Mouse (Mus musculus) midbrain, embryonic 12.5 days (tissue): Measurements from ENCODE around the gene Coq3. TPM values are rescaled to one million over a fixed set of nuclear protein-coding genes. Genes with fewer than 3 reads are reported as not detected.

ENCODE experiments used
- ATAC-seq: fragments of 200-750 bp; cut with Nextera tagmentation; 2 replicates; pipeline ENCODE4 v1.8.0; 2017; ENCODE audit warnings: low read depth, moderate TSS enrichment, moderate library complexity; ENCODE audit not compliant: low FRiP score
- H3K27ac ChIP-seq: fragments of 300-500 bp; sonication (generic); replicated peaks from 2 replicates; pipeline ENCODE4 v1.5.1; 2016; ENCODE audit warnings: mild to moderate bottlenecking
- H3K27me3 ChIP-seq: fragments of 300-500 bp; sonication (generic); 2 replicates; pipeline ENCODE4 v1.6.1; 2016; ENCODE audit warnings: mild to moderate bottlenecking
- H3K36me3 ChIP-seq: fragments of 300-500 bp; sonication (generic); 2 replicates; pipeline ENCODE4 v1.6.1; 2016
- H3K4me1 ChIP-seq: fragments of 300-500 bp; sonication (generic); 2 replicates; pipeline ENCODE4 v1.6.1; 2016
- H3K4me2 ChIP-seq: fragments of 300-500 bp; sonication (generic); replicated peaks from 2 replicates; pipeline ENCODE4 v1.6.1; 2016; ENCODE audit warnings: mild to moderate bottlenecking, moderate library complexity
- H3K4me3 ChIP-seq: fragments of 300-500 bp; sonication (generic); 2 replicates; pipeline ENCODE4 v1.5.1; 2016; ENCODE audit warnings: mild to moderate bottlenecking
- H3K9ac ChIP-seq: fragments of 300-500 bp; sonication (generic); replicated peaks from 2 replicates; pipeline ENCODE4 v1.6.1; 2016; ENCODE audit warnings: mild to moderate bottlenecking, moderate library complexity
- H3K9me3 ChIP-seq: fragments of 300-500 bp; sonication (generic); 2 replicates; pipeline ENCODE4 v1.6.1; 2016; ENCODE audit warnings: mild to moderate bottlenecking
- WGBS: fragments of 180-500 bp; shearing (Covaris S2); methylation state at CpG from one replicate; pipeline ENCODE4 v1.1.7; 2016; 5-methylcytosine and 5-hydroxymethylcytosine counted together
- polyA plus RNA-seq: library from polyadenylated mRNA; unstranded; fragments of >200 nt; fragmentation: Nextera tagmentation; extraction: Ambion mirVana; gene quantifications from 2 replicates; pipeline ENCODE4 v1.2.1, GENCODE M21; 2016

Coq3 gene
- polyA plus RNA-seq, 1 experiment from 2014 or later: 10.8 TPM

DNA sequence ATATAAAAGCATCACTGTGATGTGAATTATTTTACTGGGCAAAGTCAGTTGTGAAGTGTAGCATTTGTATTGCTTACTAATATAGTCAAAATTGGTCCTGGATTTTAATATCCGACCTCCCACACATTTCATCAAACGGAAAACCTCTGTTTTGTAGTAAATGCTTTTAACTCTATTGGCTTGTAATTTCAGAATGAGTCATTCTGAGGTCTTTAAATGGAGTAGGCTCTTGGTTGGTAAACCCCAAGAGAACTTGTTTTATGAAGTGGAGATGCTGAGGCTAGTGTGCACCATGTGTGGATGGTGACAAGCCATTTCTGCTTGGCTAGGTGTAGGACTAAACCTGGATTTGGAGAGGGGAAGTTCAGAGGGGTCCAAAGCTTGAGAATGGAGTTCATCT, 55.9 kb downstream of the Coq3 start:
- Histone ChIP-seq H3K9me3 (no peaks in the 10 kb centered on the region), H3K27ac (no peak overlapping the region), H3K4me1 (peaks cover 21% of the 10 kb centered on the region), H3K36me3 (peaks cover 12% of the 10 kb centered on the region), H3K27me3 (no peaks in the 10 kb centered on the region), H3K4me3 (no peak overlapping the region), H3K9ac (no peak overlapping the region), H3K4me2 (no peak overlapping the region)
- ATAC-seq: no peak
- 90% methylated on average over 2 of the region's 2 CpGs for WGBS

DNA sequence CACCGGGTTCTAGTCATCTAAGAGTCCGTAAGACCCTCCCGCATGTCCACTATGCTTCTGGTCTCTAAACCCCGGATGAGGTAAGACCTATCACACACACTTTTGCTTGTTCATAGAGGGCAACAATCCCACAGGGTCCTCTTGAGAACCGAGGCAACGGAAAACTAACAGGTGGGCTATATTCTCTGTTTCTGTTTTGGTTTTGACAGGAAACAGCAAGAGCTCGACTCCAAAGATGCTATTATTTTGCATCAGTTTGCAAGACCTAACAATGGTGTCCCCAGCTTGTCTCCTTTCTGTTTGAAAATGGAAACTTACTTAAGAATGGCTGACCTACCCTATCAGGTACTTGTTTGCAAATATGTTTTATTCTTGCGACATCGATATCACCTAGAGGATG, 57.0 kb downstream of the Coq3 start:
- Histone ChIP-seq H3K4me1 (peaks cover 17% of the 10 kb centered on the region), H3K36me3 (peaks cover 12% of the 10 kb centered on the region), H3K27ac (no peak overlapping the region), H3K4me2 (no peak overlapping the region), H3K9me3 (no peaks in the 10 kb centered on the region), H3K4me3 (no peak overlapping the region), H3K27me3 (no peaks in the 10 kb centered on the region), H3K9ac (no peak overlapping the region)
- ATAC-seq: no peak
- WGBS: 93% methylated on average over 9 of the region's 9 CpGs

DNA sequence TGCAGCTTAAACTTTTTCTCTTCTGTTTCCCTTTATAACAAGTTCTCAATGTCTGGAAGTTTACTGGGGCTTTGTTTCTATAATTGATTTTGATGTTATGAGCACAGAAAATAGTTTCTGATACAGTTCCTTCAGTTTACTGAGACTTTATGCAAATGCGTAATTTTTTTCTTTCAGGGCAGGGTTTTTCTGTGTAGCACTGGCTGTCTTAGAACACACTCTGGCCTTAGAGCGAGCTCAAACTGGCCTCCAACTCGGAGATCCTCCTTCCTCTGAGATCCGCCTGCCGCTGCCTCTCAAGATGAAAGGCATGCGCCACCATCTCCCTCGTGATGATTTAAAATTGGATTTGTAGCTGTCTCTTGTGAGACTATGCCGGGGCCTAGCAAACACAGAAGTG, 58.4 kb downstream of the Coq3 start:
- Histone ChIP-seq H3K27ac (no peak overlapping the region), H3K9me3 (no peaks in the 10 kb centered on the region), H3K36me3 (peaks cover 12% of the 10 kb centered on the region), H3K4me1 (peaks cover 9% of the 10 kb centered on the region), H3K4me2 (no peak overlapping the region), H3K27me3 (no peaks in the 10 kb centered on the region), H3K4me3 (no peak overlapping the region), H3K9ac (no peak overlapping the region)
- WGBS: 81% methylated on average over 8 of the region's 8 CpGs
- ATAC-seq: no peak

DNA sequence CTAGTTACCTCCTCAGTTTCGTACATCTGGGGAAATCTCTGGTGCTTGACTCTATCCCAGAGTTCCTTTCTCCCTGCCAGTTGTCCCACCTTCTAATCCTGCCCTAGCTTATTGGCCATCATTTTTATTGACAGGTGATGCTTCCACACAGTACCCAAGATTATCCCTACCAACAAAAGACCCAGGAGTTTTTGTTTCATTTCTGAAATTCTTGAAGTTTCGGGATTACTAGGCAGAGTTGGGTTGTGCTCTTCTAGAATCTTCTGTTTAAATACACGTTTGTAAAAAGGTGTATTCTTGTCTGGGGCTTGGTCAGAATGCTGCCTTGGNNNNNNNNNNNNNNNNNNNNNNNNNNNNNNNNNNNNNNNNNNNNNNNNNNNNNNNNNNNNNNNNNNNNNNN, 65.2 kb downstream of the Coq3 start:
- Histone ChIP-seq H3K4me3 (no peak overlapping the region), H3K4me1 (no peaks in the 10 kb centered on the region), H3K27me3 (no peaks in the 10 kb centered on the region), H3K27ac (no peak overlapping the region), H3K9ac (no peak overlapping the region), H3K9me3 (no peaks in the 10 kb centered on the region), H3K4me2 (no peak overlapping the region), H3K36me3 (peaks cover 29% of the 10 kb centered on the region)
- 78% methylated on average over 3 of the region's 3 CpGs for WGBS
- no peak for ATAC-seq

DNA sequence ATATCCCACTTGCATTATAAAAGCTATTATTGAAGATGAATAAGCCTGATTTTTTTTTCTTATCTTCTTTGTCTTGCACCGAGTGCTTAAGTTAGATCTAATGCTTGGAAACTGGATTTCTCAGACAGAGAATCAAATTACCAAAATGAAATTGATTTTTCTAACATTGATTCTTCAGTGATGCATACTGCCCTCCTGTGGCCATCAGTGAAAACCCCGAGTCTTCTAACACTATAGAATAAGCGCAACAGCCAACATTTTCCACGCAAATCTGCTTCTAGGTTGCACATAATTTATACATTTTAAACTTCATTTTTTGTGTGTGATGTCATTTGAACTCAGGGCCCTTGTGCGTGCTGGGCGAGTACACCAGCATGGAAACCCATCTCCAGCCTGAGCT, 72.0 kb downstream of the Coq3 start:
- ATAC-seq: 0 out of 2 replicates have a peak, but pooled peaks have one; percentile 23
- Histone ChIP-seq H3K9me3 (no peaks in the 10 kb centered on the region), H3K4me2 (no peak overlapping the region), H3K27me3 (no peaks in the 10 kb centered on the region), H3K27ac (no peak overlapping the region), H3K9ac (no peak overlapping the region), H3K4me1 (no peaks in the 10 kb centered on the region), H3K4me3 (no peak overlapping the region), H3K36me3 (peaks cover 36% of the 10 kb centered on the region)
- WGBS: 48% methylated on average over 6 of the region's 6 CpGs

DNA sequence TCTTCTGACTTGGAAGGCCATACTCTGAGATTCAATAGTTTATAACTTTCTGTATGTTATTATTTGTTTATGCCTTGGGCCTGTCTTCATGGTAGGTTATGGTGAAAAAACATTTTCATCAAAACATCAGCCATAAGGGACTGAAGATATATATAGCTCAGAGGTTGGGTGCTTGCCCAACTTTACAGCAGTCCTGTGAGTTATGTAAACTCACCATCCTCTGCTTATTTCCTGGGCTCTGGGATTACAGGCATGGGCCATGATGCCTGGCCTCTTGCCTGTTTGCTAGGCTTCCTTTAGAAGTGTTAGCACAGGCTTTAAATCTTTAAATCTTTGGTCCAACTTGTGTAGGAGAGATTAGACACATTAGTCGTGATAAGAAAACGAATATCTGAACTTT, 72.8 kb downstream of the Coq3 start:
- H3K4me1 ChIP-seq: no peaks in the 10 kb centered on the region
- H3K27ac ChIP-seq: no peak overlapping the region
- no peaks in the 10 kb centered on the region for H3K27me3 ChIP-seq
- no peak overlapping the region for H3K9ac ChIP-seq
- no peak overlapping the region for H3K4me3 ChIP-seq
- H3K4me2 ChIP-seq: no peak overlapping the region
- 92% methylated on average over 2 of the region's 2 CpGs for WGBS
- peaks cover 36% of the 10 kb centered on the region for H3K36me3 ChIP-seq
- no peaks in the 10 kb centered on the region for H3K9me3 ChIP-seq
- no peak for ATAC-seq

DNA sequence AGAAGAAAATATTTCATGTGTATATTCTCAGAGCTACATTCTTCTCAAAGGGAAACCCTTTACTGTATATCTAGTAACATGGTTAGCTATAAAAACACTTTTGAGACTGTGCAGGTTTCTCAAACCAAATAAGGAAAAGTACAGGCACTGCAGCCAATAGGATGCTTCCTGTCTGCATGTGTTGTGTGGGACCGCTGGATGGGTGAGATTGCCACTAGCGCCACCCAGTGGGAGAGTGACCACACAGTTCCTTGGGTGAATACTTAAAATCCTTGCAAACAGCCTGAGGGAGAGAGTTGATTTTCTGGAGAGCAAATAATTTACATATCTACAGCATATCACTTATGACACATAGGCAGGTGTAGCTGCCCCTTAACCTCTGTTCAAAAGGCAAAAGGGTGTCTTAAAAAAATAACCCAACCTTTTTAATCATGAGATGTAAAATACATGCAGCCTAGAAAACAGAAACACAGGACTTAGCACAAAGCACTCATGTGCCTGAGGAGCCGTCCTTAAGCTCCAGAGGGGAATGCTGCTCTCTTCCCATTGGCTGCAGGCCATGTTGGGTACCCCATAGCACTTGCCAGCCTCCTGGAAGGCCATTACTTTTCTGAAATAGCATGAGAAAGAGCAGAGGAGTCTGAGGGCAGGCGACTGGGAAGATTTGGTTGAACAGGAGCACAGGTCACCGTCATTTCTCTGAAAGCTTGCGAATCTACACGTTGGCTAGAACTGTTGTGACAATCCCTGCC, 78.3 kb downstream of the Coq3 start:
- no peaks in the 10 kb centered on the region for H3K9me3 ChIP-seq
- peaks cover 33% of the 10 kb centered on the region for H3K36me3 ChIP-seq
- H3K4me3 ChIP-seq: no peak overlapping the region
- WGBS: 57% methylated on average over 7 of the region's 7 CpGs
- H3K27me3 ChIP-seq: no peaks in the 10 kb centered on the region
- no peaks in the 10 kb centered on the region for H3K4me1 ChIP-seq
- H3K4me2 ChIP-seq: no peak overlapping the region
- no peak overlapping the region for H3K27ac ChIP-seq
- no peak overlapping the region for H3K9ac ChIP-seq
- 0 out of 2 replicates have a peak, but pooled peaks have one; percentile 51 for ATAC-seq

Other genes with a start within 250 kb of the Coq3 start
- gene Prdm13, start 193.7 kb upstream of the Coq3 start, polyA plus RNA-seq: 0.17 and 1.4 TPM in 2 replicates
- gene Ccnc, start 152.0 kb upstream of the Coq3 start, polyA plus RNA-seq: 67.8 and 68.9 TPM in 2 replicates
- gene Usp45, start 112.5 kb upstream of the Coq3 start, polyA plus RNA-seq: 9.5 and 10.9 TPM in 2 replicates
- gene Tstd3, start 112.5 kb upstream of the Coq3 start, polyA plus RNA-seq: 28.1 and 28.5 TPM in 2 replicates
- 222 and 251 TPM in 2 replicates for gene Pnisr, start 32.1 kb upstream of the Coq3 start, polyA plus RNA-seq
- 24.9 and 30.5 TPM in 2 replicates for gene Faxc, start 51.7 kb downstream of the Coq3 start, polyA plus RNA-seq